Mouse (Mus musculus): Measurements from ENCODE around the gene Gm49673. TPM values are rescaled to one million over a fixed set of nuclear protein-coding genes. Genes with fewer than 3 reads are reported as not detected.
"Not testable (repeated sequence)": the region's sequence is repeated elsewhere in the genome, so short reads cannot be mapped to it uniquely, and the experiment has no call there.

Gene Gm49673
- polyA plus RNA-seq, 1 experiment: not detected

GRCm38 (mm10) chr17:8055919-8056589 lies 91.5 kb downstream of the Gm49673 start:
- H3K4me3 ChIP-seq (replicated peaks; ENCODE audit: control insufficient read depth, low read depth, low read length); H3K4me1 ChIP-seq (ENCODE audit: control insufficient read depth, insufficient read depth, low read length); H3K27ac ChIP-seq (ENCODE audit: control insufficient read depth, insufficient read depth, low read depth, low read length, poor library complexity): not testable (repeated sequence)
- WGBS: 71% methylated on average over 5 of the region's 6 CpGs

- not testable (repeated sequence) for H3K4me1 ChIP-seq (ENCODE audit: control insufficient read depth, insufficient read depth, low read length); H3K4me3 ChIP-seq (replicated peaks; ENCODE audit: control insufficient read depth, low read depth, low read length); H3K27ac ChIP-seq (ENCODE audit: control insufficient read depth, insufficient read depth, low read depth, low read length, poor library complexity)
- 22% methylated on average over 3 of the region's 3 CpGs for WGBS
- peak; percentile 34; the same call in 1 of the 2 replicates for TF ChIP-seq CTCF (IDR thresholded peaks at IDR 0.05; ENCODE audit: control insufficient read depth, insufficient read depth, low read length)
Observed at GRCm38 (mm10) chr17:8051247-8051646, 96.3 kb downstream of the Gm49673 start.

GRCm38 (mm10) chr17:8050218-8050617 lies 97.4 kb downstream of the Gm49673 start:
- not testable (repeated sequence) for H3K4me1 ChIP-seq (ENCODE audit: control insufficient read depth, insufficient read depth, low read length); H3K27ac ChIP-seq (ENCODE audit: control insufficient read depth, insufficient read depth, low read depth, low read length, poor library complexity); H3K4me3 ChIP-seq (replicated peaks; ENCODE audit: control insufficient read depth, low read depth, low read length)
- WGBS: 14% methylated on average over 5 of the region's 6 CpGs

- not testable (repeated sequence) for H3K4me1 ChIP-seq (ENCODE audit: control insufficient read depth, insufficient read depth, low read length); H3K4me3 ChIP-seq (replicated peaks; ENCODE audit: control insufficient read depth, low read depth, low read length); H3K27ac ChIP-seq (ENCODE audit: control insufficient read depth, insufficient read depth, low read depth, low read length, poor library complexity)
- 0% methylated on average over 2 of the region's 5 CpGs for WGBS
- TF ChIP-seq CTCF (IDR thresholded peaks at IDR 0.05; ENCODE audit: control insufficient read depth, insufficient read depth, low read length): peak; percentile 26; the same call in 1 of the 2 replicates
Observed at GRCm38 (mm10) chr17:8046178-8046577, 101.4 kb downstream of the Gm49673 start.

- H3K27ac ChIP-seq (ENCODE audit: control insufficient read depth, insufficient read depth, low read depth, low read length, poor library complexity); H3K4me3 ChIP-seq (replicated peaks; ENCODE audit: control insufficient read depth, low read depth, low read length); H3K4me1 ChIP-seq (ENCODE audit: control insufficient read depth, insufficient read depth, low read length): not testable (repeated sequence)
- no CpG with 5 or more reads among the region's 5 CpGs for WGBS
Observed at GRCm38 (mm10) chr17:8041197-8041596, 106.4 kb downstream of the Gm49673 start.

- H3K4me3 ChIP-seq (replicated peaks; ENCODE audit: control insufficient read depth, low read depth, low read length); H3K4me1 ChIP-seq (ENCODE audit: control insufficient read depth, insufficient read depth, low read length); H3K27ac ChIP-seq (ENCODE audit: control insufficient read depth, insufficient read depth, low read depth, low read length, poor library complexity): not testable (repeated sequence)
- no CpG with 5 or more reads among the region's 12 CpGs for WGBS
Observed at GRCm38 (mm10) chr17:8039916-8040635, 107.5 kb downstream of the Gm49673 start.

GRCm38 (mm10) chr17:8036976-8037375 lies 110.6 kb downstream of the Gm49673 start:
- not testable (repeated sequence) for H3K27ac ChIP-seq (ENCODE audit: control insufficient read depth, insufficient read depth, low read depth, low read length, poor library complexity); H3K4me1 ChIP-seq (ENCODE audit: control insufficient read depth, insufficient read depth, low read length); H3K4me3 ChIP-seq (replicated peaks; ENCODE audit: control insufficient read depth, low read depth, low read length)
- WGBS: 71% methylated on average over 4 of the region's 6 CpGs

Other genes starting within 250 kb of the Gm49673 start
- 3.6 and 8.7 TPM in 2 replicates for gene Tagap, start 221.8 kb downstream of the Gm49673 start, polyA plus RNA-seq (2011; ENCODE audit: insufficient read depth, insufficient read length, low replicate concordance, missing spikeins)
- 8.0 and 23.6 TPM in 2 replicates for gene Rsph3a, start 202.2 kb downstream of the Gm49673 start, polyA plus RNA-seq (2011; ENCODE audit: insufficient read depth, insufficient read length, low replicate concordance, missing spikeins)
- gene Rnaset2a, start 309 bp upstream of the Gm49673 start, polyA plus RNA-seq (2011; ENCODE audit: insufficient read depth, insufficient read length, low replicate concordance, missing spikeins): 2.3 TPM in 1 of 2 replicates, not detected in the other
- gene Fgfr1op, start 17.7 kb upstream of the Gm49673 start, polyA plus RNA-seq (2011; ENCODE audit: insufficient read depth, insufficient read length, low replicate concordance, missing spikeins): 23.3 and 24.2 TPM in 2 replicates
- gene Ccr6, start 88.3 kb upstream of the Gm49673 start, polyA plus RNA-seq (2011; ENCODE audit: insufficient read depth, insufficient read length, low replicate concordance, missing spikeins): not detected in 2 replicates
- 26.7 and 40.1 TPM in 2 replicates for gene Mpc1, start 135.1 kb upstream of the Gm49673 start, polyA plus RNA-seq (2011; ENCODE audit: insufficient read depth, insufficient read length, low replicate concordance, missing spikeins)
- 11.9 and 17.9 TPM in 2 replicates for gene Sft2d1, start 163.3 kb upstream of the Gm49673 start, polyA plus RNA-seq (2011; ENCODE audit: insufficient read depth, insufficient read length, low replicate concordance, missing spikeins)
- not detected in 2 replicates for gene Prr18, start 189.7 kb upstream of the Gm49673 start, polyA plus RNA-seq (2011; ENCODE audit: insufficient read depth, insufficient read length, low replicate concordance, missing spikeins)
- not detected in 2 replicates for gene T2, start 208.2 kb upstream of the Gm49673 start, polyA plus RNA-seq (2011; ENCODE audit: insufficient read depth, insufficient read length, low replicate concordance, missing spikeins)